Mouse (Mus musculus): ENCODE results near the gene St7.

St7 gene

DNA sequence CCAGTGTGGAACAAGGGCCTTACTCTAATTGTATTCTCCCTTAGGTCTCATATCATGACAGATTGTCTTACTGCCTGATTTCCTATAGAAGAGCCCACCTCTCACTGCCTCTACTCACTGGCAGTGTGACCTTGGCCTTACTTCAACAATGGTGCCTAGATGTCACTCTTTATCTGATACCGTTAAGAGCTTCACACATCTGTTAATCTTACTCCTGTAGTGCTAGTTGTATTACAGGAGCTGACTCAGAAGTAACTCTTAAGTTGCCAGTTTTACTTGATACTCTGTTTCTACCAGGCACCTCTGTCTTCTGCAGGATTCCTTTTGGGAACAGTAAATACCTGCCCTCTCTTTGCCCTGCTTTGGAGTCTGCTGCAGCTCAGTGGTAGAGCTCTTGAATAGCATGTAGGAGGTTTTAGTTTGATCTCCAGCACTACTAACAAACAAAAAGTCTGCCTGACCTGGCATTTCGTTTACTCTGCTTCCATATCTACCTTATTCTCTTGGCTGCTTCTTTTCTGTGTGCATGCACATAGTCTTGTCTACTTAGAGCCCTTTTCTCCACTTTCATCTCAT, 121.4 kb downstream of the St7 start:
- in situ Hi-C loops (cut with MboI, MseI) = loop anchor here (25.0 kb wide), 1 partner anchor 1048 kb away; the partner anchor contains the start of gene Ankrd7

GRCm38 (mm10) chr6:17816865-17817435, 124.2 kb downstream of the St7 start:
- in situ Hi-C loops (cut with MboI, MseI) = loop anchor here (25.0 kb wide), 1 partner anchor 1045 kb away; the partner anchor contains the start of gene Ankrd7

- in situ Hi-C loops (cut with MboI, MseI) = loop anchor here (25.0 kb wide), 1 partner anchor 1039 kb away; the partner anchor contains the start of gene Ankrd7
Measured at GRCm38 (mm10) chr6:17823614-17824013, 130.9 kb downstream of the St7 start.

DNA sequence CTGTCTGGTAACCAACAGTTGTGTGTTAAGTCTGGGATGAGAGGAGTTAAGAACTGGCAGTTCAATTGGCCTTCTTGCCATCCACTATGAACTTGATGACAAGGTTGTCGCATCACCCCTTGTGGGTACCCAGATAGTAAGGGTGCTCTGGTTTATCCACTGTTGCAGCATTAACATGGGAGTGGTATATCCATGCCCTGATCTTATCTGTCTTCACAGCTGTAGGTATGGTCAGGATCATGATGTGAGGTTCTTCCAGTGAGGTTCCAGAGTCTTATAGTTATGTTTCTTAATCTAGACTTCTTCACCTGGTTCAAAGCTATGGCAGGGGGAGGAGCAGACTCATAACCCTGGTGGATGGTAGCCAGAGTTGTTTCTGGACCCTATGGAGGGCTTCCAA, 132.0 kb downstream of the St7 start:
- in situ Hi-C loops (cut with MboI, MseI) = loop anchor here (25.0 kb wide), 2 partner anchors 712 to 1038 kb away; partner anchors contain the start of gene Ankrd7

- in situ Hi-C loops (cut with MboI, MseI) = loop anchor here (25.0 kb wide), 1 partner anchor 716 kb away; no protein-coding TSS in a partner anchor
Measured at GRCm38 (mm10) chr6:17828382-17828781, 135.6 kb downstream of the St7 start.

DNA sequence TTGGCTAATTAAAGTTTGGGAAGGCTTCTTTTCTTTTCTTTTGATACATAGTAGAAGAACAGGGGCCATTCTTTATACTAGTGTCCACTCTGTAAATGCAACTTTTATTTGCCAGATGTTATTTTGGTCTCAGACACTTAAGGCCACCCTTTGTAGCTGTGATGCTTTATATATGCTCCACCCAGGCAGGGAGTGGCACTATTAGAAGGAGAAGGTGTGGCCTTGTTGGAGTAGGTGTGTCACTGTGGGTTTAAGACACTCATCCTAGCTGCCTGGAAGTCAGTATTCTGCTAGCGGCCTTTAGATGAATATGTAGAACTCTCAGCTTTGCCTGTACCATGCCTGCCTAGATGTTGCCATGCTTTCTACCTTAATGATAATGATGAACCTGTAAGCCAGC, 137.2 kb downstream of the St7 start:
- in situ Hi-C loops (cut with MboI, MseI) = loop anchor here (5.0 to 25.0 kb wide), 2 partner anchors 153 to 718 kb away; no protein-coding TSS in a partner anchor

- in situ Hi-C loops (cut with MboI, MseI) = loop anchor here (5.0 to 25.0 kb wide), 2 partner anchors 157 to 722 kb away; no protein-coding TSS in a partner anchor
Measured at GRCm38 (mm10) chr6:17834493-17834892, 141.8 kb downstream of the St7 start.

DNA sequence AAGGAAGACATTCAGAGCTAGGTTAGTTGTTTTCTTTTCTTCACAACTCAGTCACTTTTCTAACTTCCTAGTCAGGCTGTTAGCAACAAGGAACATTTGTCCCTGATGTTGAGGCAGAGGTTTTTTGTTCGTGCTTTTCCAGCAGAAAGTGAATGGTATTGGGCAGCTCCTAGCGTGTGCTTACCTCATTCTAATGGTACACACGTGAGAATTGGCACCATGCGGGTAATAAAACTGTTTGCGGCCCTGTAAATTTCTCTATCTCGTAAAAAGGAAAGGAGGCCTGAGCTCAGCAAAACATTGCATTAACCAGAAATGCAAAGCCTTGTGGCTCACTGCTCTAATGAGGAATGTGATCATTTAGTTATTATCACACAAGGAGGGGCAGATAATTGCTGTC, 143.0 kb downstream of the St7 start:
- in situ Hi-C loops (cut with MboI, MseI) = loop anchor here (5.0 to 25.0 kb wide), 2 partner anchors 113 to 723 kb away; no protein-coding TSS in a partner anchor

GRCm38 (mm10) chr6:17837676-17838075, 144.9 kb downstream of the St7 start:
- in situ Hi-C loops (cut with MboI, MseI) = loop anchor here (5.0 to 25.0 kb wide), 2 partner anchors 115 to 725 kb away; no protein-coding TSS in a partner anchor

DNA sequence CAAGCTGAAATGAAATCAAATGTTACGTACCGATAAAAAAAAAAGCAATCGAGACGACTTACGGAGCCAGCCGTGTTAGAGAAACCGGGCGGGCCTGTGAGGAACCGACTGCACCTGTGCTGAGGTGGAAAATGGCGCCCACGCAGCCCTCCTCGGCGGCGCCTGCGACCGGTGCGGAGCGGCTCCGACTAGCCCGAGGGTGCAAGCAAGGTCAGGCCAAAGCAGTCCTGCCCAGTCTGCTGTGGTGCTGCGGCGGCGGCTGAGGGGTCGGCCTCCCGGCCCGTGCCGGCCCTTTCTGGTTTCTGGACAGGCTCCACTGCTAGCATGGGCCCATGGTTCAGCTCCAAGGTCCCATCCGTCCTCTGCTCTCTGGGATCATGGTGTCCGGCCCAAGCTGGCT, 147.7 kb downstream of the St7 start:
- in situ Hi-C loops (cut with MboI, MseI) = loop anchor here (25.0 kb wide), 1 partner anchor 728 kb away; no protein-coding TSS in a partner anchor

- in situ Hi-C loops (cut with MboI, MseI) = loop anchor here (25.0 kb wide), 1 partner anchor 730 kb away; no protein-coding TSS in a partner anchor
Measured at GRCm38 (mm10) chr6:17842759-17843158, 150.0 kb downstream of the St7 start.

GRCm38 (mm10) chr6:17851316-17851715, 158.6 kb downstream of the St7 start:
- in situ Hi-C loops (cut with MboI, MseI) = no loop called here

- in situ Hi-C loops (cut with MboI, MseI) = no loop called here
Measured at GRCm38 (mm10) chr6:17853587-17854274, 161.0 kb downstream of the St7 start.

DNA sequence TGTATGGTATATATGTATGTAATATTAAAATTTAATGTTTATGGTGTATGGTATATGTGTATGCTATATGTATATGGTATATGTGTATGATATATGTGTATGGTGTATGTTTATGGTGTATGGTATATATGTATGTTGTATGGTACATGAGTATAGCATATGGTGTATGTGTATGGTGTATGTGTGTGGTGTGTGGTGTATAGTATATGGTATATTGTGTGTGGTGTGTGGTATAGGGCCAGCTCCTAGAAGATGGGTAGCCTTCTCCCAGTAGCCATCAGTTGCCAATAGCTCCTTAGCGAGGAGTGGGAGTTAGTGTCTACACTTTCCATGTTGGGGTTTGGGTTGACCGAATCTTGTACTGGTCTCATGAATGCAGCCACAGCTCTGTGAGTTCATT, 162.9 kb downstream of the St7 start:
- in situ Hi-C loops (cut with MboI, MseI) = no loop called here

DNA sequence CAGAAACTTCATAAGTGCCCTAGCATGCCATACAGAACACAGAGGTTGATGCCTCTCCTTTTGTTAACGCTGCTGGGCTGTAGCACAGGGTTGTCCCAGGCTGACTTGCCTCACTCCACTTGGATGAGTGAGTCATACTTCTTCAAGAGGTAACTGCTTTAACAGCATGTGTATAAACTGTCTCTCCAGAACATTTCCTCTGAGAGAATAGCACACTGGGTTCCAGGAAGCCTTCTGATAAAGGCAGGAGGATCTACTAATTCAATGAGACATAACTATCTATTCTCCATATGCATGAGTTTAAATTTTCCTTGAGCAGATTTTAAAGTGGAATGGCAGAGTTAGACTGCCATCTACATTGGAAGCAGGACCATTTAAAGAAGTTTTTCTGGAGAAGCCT, 166.8 kb downstream of the St7 start:
- in situ Hi-C loops (cut with MboI, MseI) = no loop called here

- in situ Hi-C loops (cut with MboI, MseI) = no loop called here
Measured at GRCm38 (mm10) chr6:17860463-17860862, 167.7 kb downstream of the St7 start.

DNA sequence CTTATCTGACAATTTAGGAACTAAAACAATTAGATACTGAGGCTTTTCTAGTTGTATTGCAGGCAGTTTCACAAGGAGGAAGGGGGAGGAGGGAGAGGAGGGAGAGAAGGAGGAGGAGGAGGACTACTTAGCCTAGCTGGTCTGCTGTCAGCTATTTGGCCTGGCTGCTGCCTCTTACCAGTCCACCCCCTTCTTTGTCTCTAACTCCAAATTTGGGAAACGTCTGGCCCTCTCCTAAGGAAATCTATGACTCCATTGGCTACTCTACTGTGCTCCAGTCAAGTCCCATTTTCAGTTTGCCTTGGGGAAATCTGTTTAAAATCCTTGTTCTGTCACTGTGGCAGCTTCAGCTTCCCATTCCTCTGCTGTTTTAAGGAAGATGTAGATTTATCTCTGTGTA, 175.1 kb downstream of the St7 start:
- in situ Hi-C loops (cut with MboI, MseI) = no loop called here

DNA sequence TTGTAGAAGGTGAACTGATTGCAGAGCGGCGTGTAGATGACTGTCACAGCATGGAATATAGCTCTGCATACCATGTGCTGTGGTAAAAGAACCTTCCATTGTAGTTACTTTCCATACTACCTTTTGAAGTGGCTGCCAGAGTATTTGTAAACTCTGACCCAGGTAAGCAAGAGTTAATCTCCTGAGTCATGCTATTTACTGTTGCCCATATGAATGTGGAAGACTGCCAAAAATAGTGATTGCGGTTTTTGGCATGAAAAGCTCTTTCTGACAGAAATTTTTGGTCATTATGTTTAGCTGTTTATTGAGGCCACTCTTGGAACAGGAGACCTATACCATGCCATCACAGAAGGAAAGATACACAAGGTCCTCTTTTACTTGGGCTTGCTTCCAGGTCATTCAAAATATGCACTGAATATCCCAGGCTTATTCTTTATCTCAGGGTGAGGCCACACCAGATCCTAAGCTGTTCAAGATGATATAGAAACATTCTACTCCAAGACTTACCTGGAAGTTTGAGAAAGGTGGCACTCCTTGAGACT, 179.2 kb downstream of the St7 start:
- in situ Hi-C loops (cut with MboI, MseI) = no loop called here

DNA sequence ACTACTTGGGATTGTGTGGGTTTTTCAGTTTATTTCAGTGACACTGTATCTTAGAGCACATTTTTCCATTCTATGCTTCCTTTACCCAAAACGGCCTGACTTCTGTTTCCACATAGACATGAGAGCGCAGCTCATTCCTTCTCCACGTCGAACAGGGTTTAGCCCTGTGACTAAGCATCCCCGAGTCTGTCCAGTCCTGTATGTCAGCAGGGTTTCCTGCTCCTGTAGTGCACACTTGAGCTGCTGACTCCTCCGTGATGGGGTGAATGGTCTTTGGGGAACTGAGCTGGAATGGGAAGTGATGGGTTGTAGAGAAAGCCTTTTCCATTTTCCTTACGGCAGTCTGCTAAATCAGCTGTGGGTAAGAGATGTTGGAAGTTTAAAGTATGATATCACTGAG, 182.9 kb downstream of the St7 start:
- in situ Hi-C loops (cut with MboI, MseI) = no loop called here

GRCm38 (mm10) chr6:17876023-17876613, 183.4 kb downstream of the St7 start:
- in situ Hi-C loops (cut with MboI, MseI) = no loop called here

DNA sequence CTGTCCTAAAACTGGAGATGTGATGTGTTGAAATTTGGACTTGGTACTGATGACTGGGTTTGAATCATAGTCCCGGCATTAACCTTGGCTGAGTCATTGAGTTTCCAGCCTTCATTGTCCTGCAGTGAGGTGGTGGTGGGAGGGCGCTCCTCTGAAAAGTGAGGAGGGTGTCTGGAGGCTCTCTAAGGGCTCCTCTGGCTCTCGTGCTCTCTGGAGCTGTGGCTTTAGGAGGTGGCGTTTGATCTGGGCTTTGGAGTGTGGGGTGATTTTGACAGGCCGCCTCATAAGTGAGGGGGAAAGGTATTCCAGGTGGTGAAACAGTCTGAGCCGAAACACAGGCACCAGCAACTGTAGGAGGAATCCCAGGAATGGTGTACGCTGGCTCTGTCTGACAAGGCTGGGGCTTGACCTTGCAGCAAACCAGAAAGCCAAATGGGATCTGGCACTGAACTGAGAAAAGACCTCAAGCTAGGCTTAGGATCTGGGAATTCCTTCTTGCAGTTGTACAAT, 184.0 kb downstream of the St7 start:
- in situ Hi-C loops (cut with MboI, MseI) = no loop called here

Measured in T-helper 1 cell (primary cell).